Mouse (Mus musculus) yolk sac, embryonic 10.5 days (tissue): Measurements from ENCODE around the gene Arhgef11.

Experiments used
- DNase-seq: peaks from one replicate; pipeline ENCODE4 v3.0.0-alpha.2; 2017; ENCODE audit warnings: low spot score

Arhgef11 gene

GRCm38 (mm10) chr3:87761408-87762375 is 144.3 kb downstream of the Arhgef11 start:
- DNase-seq, result no peak

GRCm38 (mm10) chr3:87763202-87763601 is 145.8 kb downstream of the Arhgef11 start:
- DNase-seq, result no peak

- DNase-seq, result peak; percentile 61
Measured at GRCm38 (mm10) chr3:87763683-87764289, 146.4 kb downstream of the Arhgef11 start.

DNA sequence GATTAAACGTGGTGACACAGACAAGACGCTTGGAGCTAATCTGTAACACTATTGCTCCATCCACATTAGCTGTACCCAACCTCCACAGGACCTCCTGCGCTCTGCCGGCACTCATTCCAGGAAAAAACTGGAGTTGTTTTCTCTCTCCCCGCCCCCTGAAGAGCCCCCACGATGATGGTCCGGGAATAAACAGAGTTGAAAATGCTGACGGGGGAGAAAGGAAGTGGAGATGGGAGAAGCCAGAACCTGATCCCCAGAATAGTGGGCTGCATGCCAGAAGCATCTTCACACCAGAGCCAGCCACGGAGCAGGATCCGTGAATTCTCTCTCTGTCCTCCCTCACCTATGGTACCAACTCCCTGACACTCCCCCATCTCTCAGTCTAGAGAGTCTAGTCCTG is 147.1 kb downstream of the Arhgef11 start:
- DNase-seq, result peak; percentile 44

- peak; percentile 64 for DNase-seq
Measured at GRCm38 (mm10) chr3:87765091-87765490, 147.7 kb downstream of the Arhgef11 start.

DNA sequence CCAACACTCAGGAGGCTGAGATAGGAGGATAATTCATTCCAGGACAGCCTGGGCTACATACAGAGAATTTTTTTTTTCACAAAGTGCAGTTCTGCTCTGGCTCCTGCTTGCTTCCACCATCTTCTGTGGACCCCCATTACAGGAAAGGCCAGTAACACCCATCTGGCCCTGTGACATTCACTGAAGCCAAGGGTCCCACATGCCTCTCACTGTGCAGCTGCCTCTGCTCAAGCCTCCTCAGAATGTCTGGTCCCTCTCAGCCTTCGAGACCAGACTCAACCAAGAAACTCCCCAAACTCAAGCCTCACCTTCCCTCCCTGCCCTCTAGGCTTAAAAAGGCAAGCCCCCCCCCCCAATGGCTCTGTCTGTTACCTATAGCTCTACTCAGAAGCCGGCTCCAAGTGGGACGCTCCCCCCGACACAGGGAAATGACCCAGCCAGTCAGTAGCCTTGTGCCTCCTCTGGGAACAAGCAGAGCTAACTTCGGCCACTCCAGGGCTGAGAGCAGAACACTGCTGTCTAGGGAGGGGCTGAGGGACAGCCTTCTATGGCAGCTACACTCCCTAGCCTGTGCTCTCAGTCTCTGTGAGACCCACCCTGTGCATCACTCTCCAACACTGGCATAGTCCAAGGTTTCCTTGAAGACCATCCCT is 148.4 kb downstream of the Arhgef11 start:
- DNase-seq, result no peak

DNA sequence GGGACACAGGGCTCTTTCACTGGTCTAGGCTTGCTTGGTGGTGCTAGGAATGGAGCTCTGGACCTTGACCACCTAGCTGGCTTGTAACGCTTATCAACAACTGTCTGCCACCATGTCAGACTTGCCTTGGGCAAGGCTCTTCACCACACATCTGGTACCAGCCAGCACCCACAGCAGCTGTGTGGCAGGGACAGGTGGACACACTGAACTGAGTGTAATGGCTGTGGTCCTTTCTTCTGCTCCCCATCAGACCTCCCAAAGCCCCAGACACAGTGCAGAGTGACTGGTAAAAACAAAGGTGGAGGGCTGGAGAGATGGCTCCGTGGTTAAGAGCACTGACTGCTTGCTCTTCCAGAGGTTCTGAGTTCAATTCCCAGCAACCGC is 148.9 kb downstream of the Arhgef11 start:
- no peak for DNase-seq

DNA sequence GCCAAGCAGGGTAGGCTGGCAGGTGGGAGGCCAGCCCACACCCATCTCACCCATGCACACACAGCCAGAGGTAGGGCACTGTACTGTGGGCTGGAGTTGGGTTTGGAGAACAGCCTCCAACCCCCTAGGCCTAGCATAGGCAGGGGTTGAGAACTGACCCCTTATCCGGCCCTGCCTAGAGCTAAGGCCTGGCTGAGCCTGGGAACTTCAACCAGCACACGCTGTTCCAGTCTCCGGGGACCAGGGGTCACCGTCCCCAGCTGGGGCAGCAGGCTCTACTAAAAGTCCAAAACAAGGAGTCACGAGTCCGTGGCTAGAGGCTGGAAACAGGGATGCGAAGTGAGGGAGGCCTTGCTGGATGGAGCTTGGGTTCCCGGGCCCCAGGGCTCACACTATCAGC is 150.4 kb downstream of the Arhgef11 start:
- DNase-seq, result no peak

GRCm38 (mm10) chr3:87768431-87768830 is 151.1 kb downstream of the Arhgef11 start:
- DNase-seq, result no peak

- peak; percentile 77 for DNase-seq
Measured at GRCm38 (mm10) chr3:87768844-87769243, 151.5 kb downstream of the Arhgef11 start.

GRCm38 (mm10) chr3:87769506-87769905 is 152.1 kb downstream of the Arhgef11 start:
- DNase-seq, result no peak

- no peak for DNase-seq
Measured at GRCm38 (mm10) chr3:87770280-87770679, 152.9 kb downstream of the Arhgef11 start.

- peak; percentile 70 for DNase-seq
Measured at GRCm38 (mm10) chr3:87771088-87771487, 153.7 kb downstream of the Arhgef11 start.

DNA sequence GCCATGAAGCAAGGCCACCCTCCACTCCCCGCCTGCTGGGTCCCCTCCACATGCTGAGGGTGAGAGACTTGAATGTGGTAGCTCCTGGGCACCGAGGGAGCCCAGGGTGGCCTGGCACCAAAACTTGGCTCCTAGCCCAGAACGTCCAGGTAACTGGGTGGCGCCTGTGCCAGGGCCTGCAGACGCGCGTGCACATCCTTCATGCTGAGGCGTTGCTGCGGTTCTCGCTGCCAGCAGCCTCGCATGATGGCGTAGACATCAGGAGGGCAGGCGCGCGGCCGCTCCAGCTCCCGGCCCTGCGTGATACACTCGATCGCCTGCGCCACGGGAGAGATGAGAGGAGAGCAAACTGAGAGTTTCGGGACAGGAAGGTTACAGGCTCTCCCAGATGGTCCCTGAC is 160.9 kb downstream of the Arhgef11 start:
- no peak for DNase-seq

DNA sequence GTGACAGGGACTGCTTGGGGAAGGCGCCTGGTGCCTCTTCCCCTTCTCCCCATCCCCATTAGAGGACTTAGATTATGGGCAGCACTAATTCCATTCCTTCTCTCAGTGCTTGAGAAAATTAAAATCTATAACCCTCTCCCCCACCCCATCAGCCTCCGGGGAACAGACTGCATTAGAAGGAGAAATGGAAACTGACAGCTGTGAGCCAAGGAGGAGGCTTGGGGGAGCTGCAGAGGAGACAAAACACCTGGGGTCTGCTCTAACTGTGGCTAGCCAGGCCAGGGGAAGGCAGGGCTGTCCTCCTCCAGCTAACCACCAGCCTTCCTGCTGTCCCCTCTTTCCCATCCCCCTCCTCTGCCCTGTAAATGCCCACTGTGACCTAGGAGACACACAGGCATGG is 161.7 kb downstream of the Arhgef11 start:
- DNase-seq, result no peak

DNA sequence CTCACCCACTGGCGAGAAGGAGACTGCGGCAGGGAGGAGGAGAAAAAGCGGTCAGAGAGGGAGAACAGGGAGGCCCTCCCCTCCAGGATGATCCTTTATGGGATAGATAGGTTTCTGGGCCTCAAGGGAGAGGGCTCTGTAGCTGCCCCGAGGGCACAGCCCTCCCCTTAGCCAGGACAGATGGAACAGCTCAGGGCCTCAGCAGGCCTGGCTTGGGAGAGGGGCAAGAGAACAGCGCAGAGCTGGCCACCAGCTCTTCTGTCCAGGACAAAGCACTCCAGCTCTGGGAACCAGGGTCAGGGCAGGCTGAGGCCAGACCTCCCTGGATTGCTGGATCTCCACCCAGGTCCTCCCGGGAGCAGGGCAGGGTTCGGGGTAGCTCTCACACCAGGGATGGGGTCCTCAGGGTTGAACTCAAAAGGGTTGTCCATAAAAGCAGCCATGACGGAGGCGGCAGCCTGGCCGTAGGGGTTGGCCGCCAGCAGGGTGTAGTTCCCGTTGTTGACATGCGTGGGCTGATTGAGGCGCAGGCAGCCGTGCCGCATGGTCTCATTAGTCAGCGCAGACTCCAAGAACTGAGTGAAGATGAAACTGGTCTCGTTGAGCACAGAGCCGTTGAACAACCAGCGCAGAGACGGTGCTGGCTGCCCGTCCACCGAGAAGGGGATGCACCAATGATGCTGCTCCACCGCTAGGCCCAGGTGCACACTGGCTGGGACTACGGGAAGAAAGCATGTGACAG is 166.1 kb downstream of the Arhgef11 start:
- no peak for DNase-seq

DNA sequence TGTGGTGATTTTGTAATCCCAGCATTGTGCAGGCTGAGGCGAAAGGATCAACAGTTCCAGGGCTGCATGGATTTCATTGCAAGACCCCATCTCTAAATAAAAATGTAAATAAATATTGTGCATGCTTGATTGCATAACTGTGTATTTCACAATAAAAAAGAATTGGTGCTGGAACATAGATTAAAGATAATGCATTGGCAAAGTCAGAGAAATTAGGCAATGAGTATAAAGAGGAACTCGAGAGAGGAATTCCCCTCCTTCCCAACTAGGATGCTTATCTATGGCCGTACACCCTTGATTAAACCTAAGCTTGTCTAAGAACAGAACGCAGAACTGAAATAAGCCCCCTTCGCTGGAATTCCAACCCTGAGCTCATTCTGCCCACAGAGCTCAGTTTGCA is 167.8 kb downstream of the Arhgef11 start:
- DNase-seq, result no peak

DNA sequence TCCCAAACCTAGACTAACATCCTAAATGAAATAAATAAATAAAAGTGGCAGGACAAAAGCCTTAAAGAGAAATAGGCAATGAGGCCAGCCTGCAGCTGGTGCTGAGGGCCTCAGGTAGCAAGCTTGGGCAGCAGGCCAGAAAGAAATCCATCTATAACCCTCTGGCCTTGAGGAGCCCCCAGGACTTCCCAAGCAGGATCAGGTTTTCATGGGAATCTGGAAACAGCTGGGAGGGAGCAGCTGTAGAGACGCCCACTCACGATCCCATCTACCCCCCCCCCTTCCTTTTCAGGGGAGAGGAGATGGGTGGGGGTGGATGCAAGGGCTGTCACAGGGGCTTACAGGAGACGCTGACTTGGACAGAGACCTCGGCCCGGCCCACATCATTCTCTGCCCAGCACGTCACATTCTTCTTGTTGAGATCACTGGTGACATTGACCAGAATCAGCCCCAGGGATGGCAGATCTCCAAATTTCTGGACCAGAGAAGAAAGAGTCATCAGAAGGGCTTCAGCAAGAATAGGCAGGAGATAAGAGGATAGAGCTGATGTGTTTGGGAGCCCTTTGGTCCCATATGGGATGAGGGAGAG is 168.4 kb downstream of the Arhgef11 start:
- no peak for DNase-seq
